Mouse (Mus musculus): ENCODE data around the gene Atp2a2.

Atp2a2 gene

GRCm38 (mm10) chr5:122409692-122410645 lies 92.1 kb downstream of the Atp2a2 start:
- DNase-seq (ENCODE audit: low read depth) = no peak

- DNase-seq (ENCODE audit: low read depth) = no peak
Observed at GRCm38 (mm10) chr5:122405537-122405936, 96.5 kb downstream of the Atp2a2 start.

Measured in c-Kit-positive CD71-negative TER-119-negative erythroid progenitor cells, embryonic 14.5 days (primary cell).